Mouse (Mus musculus) heart, embryonic 16.5 days (tissue): ENCODE results near the gene Il10rb. TPM values are rescaled to one million over a fixed set of nuclear protein-coding genes. Genes with fewer than 3 reads are reported as not detected.

Source experiments
- ATAC-seq: fragments of 200-750 bp; cut with Nextera tagmentation; replicated peaks from 2 replicates; pipeline ENCODE4 v1.8.0; 2017; ENCODE audit warnings: moderate number of reproducible peaks; ENCODE audit not compliant: insufficient read depth, low FRiP score; ENCODE audit errors: extremely low read depth
- H3K27ac ChIP-seq: fragments of 300-500 bp; sonication (generic); 2 replicates; pipeline ENCODE4 v1.5.1; 2014; ENCODE audit warnings: mild to moderate bottlenecking, low read length, control low read depth, moderate library complexity
- H3K27me3 ChIP-seq: fragments of 300-500 bp; sonication (generic); 2 replicates; pipeline ENCODE4 v1.6.1; 2014; ENCODE audit warnings: low read length, mixed read lengths; ENCODE audit not compliant: control insufficient read depth, insufficient read depth
- H3K36me3 ChIP-seq: fragments of 300-500 bp; sonication (generic); 2 replicates; pipeline ENCODE4 v1.6.1; 2014; ENCODE audit not compliant: control insufficient read depth, insufficient read depth
- H3K4me1 ChIP-seq: fragments of 300-500 bp; sonication (generic); 2 replicates; pipeline ENCODE4 v1.6.1; 2014; ENCODE audit warnings: low read length, mixed read lengths; ENCODE audit not compliant: control insufficient read depth, insufficient read depth
- H3K4me2 ChIP-seq: fragments of 300-500 bp; sonication (generic); 2 replicates; pipeline ENCODE4 v1.6.1; 2014; ENCODE audit warnings: low read depth, mild to moderate bottlenecking, control low read depth, low read length
- H3K4me3 ChIP-seq: fragments of 300-500 bp; sonication (generic); 2 replicates; pipeline ENCODE4 v1.5.1; 2014; ENCODE audit warnings: mild to moderate bottlenecking, control low read depth, low read length
- H3K9ac ChIP-seq: fragments of 300-500 bp; sonication (generic); 2 replicates; pipeline ENCODE4 v1.6.1; 2014; ENCODE audit warnings: low read length, control low read depth
- H3K9me3 ChIP-seq: fragments of 300-500 bp; sonication (generic); replicated peaks from 2 replicates; pipeline ENCODE4 v1.6.1; 2016; ENCODE audit warnings: low read length; ENCODE audit not compliant: control insufficient read depth
- WGBS: fragments of 180-500 bp; shearing (Covaris S2); extraction: QIAGEN DNeasy Blood & Tissue Kit; methylation state at CpG from one replicate; pipeline ENCODE4 v1.1.7; 2014; 5-methylcytosine and 5-hydroxymethylcytosine counted together
- polyA plus RNA-seq: library from polyadenylated mRNA; unstranded; fragments of >200 nt; fragmentation: Nextera tagmentation; extraction: Ambion mirVana; gene quantifications from 2 replicates; pipeline ENCODE4 v1.2.1, GENCODE M21; 2015

Il10rb gene
- polyA plus RNA-seq, 1 experiment from 2014 or later: 71.3 TPM

GRCm38 (mm10) chr16:91390100-91390499, 15.9 kb upstream of the Il10rb start:
- Histone ChIP-seq H3K9ac (no peak overlapping the region), H3K4me2 (no peak overlapping the region), H3K27ac (no peak overlapping the region), H3K9me3 (0 out of 2 replicates have a peak, but pooled peaks cover 4% of the 10 kb centered on the region), H3K4me3 (no peak overlapping the region), H3K4me1 (peaks cover 6% of the 10 kb centered on the region), H3K27me3 (no peaks in the 10 kb centered on the region), H3K36me3 (peaks cover 45% of the 10 kb centered on the region)
- no peak for ATAC-seq
- 89% methylated on average over 4 of the region's 4 CpGs for WGBS

- 75% methylated on average over 5 of the region's 5 CpGs for WGBS
- no peaks in the 10 kb centered on the region for H3K27me3 ChIP-seq
- peaks cover 6% of the 10 kb centered on the region for H3K4me1 ChIP-seq
- no peak within 1 kb of the TSS for H3K9ac ChIP-seq
- peaks cover 48% of the 10 kb centered on the region for H3K36me3 ChIP-seq
- no peak within 1 kb of the TSS for H3K4me3 ChIP-seq
- H3K4me2 ChIP-seq: no peak within 1 kb of the TSS
- no peak for ATAC-seq
- H3K27ac ChIP-seq: no peak within 1 kb of the TSS
- 0 out of 2 replicates have a peak, but pooled peaks cover 4% of the 10 kb centered on the region for H3K9me3 ChIP-seq
Measured at GRCm38 (mm10) chr16:91391421-91391820, 14.5 kb upstream of the Il10rb start, which contains the start of gene Gm21970. Gm21970 (plus strand) TSS chr16:91391721.

GRCm38 (mm10) chr16:91394826-91395410, 11.0 kb upstream of the Il10rb start:
- H3K27ac ChIP-seq: peak overlapping the region; percentile 74
- no peak overlapping the region for H3K4me3 ChIP-seq
- peaks cover 6% of the 10 kb centered on the region for H3K4me1 ChIP-seq
- H3K27me3 ChIP-seq: no peaks in the 10 kb centered on the region
- 0 out of 2 replicates have a peak, but pooled peaks have one; percentile 37 for ATAC-seq
- H3K36me3 ChIP-seq: peaks cover 32% of the 10 kb centered on the region
- whole genome bisulfite sequencing: 38% methylated on average over 4 of the region's 4 CpGs
- H3K4me2 ChIP-seq: no peak overlapping the region
- no peak overlapping the region for H3K9ac ChIP-seq
- H3K9me3 ChIP-seq: 0 out of 2 replicates have a peak, but pooled peaks cover 2% of the 10 kb centered on the region

- WGBS: 82% methylated on average over 8 of the region's 8 CpGs
- Histone ChIP-seq H3K27ac (no peak overlapping the region), H3K4me3 (no peak overlapping the region), H3K36me3 (peaks cover 30% of the 10 kb centered on the region), H3K9ac (no peak overlapping the region), H3K4me1 (peaks cover 6% of the 10 kb centered on the region), H3K4me2 (no peak overlapping the region), H3K27me3 (no peaks in the 10 kb centered on the region), H3K9me3 (no peaks in the 10 kb centered on the region)
- ATAC-seq: no peak
Measured at GRCm38 (mm10) chr16:91395633-91396392, 10.2 kb upstream of the Il10rb start.

GRCm38 (mm10) chr16:91396844-91397537, 9.0 kb upstream of the Il10rb start:
- Histone ChIP-seq H3K4me2 (no peak overlapping the region), H3K9me3 (no peaks in the 10 kb centered on the region), H3K9ac (no peak overlapping the region), H3K36me3 (peaks cover 30% of the 10 kb centered on the region), H3K27ac (no peak overlapping the region), H3K4me1 (peaks cover 6% of the 10 kb centered on the region), H3K4me3 (no peak overlapping the region), H3K27me3 (no peaks in the 10 kb centered on the region)
- ATAC-seq: no peak
- 48% methylated on average over 10 of the region's 10 CpGs for WGBS

- H3K27ac ChIP-seq: no peak overlapping the region
- H3K4me1 ChIP-seq: peaks cover 6% of the 10 kb centered on the region
- H3K9me3 ChIP-seq: no peaks in the 10 kb centered on the region
- no peak for ATAC-seq
- no peak overlapping the region for H3K4me2 ChIP-seq
- no peak overlapping the region for H3K9ac ChIP-seq
- H3K27me3 ChIP-seq: no peaks in the 10 kb centered on the region
- 91% methylated on average over 12 of the region's 12 CpGs for WGBS
- peaks cover 22% of the 10 kb centered on the region; the same call in 1 of the 2 replicates for H3K36me3 ChIP-seq
- no peak overlapping the region for H3K4me3 ChIP-seq
Measured at GRCm38 (mm10) chr16:91398030-91398429, 7.9 kb upstream of the Il10rb start.

GRCm38 (mm10) chr16:91398944-91399343, 7.0 kb upstream of the Il10rb start:
- Histone ChIP-seq H3K4me2 (no peak overlapping the region), H3K4me3 (no peak overlapping the region), H3K36me3 (peaks cover 19% of the 10 kb centered on the region; the same call in 1 of the 2 replicates), H3K27ac (no peak overlapping the region), H3K4me1 (peaks cover 6% of the 10 kb centered on the region), H3K9me3 (no peaks in the 10 kb centered on the region), H3K27me3 (no peaks in the 10 kb centered on the region), H3K9ac (no peak overlapping the region)
- ATAC-seq: no peak
- WGBS: 93% methylated on average over 7 of the region's 7 CpGs

- Histone ChIP-seq H3K9me3 (no peaks in the 10 kb centered on the region), H3K36me3 (peaks cover 8% of the 10 kb centered on the region; the same call in 1 of the 2 replicates), H3K4me2 (no peak overlapping the region), H3K9ac (no peak overlapping the region), H3K27me3 (no peaks in the 10 kb centered on the region), H3K27ac (no peak overlapping the region), H3K4me1 (peaks cover 8% of the 10 kb centered on the region), H3K4me3 (no peak overlapping the region)
- ATAC-seq: no peak
- WGBS: 82% methylated on average over 6 of the region's 6 CpGs
Measured at GRCm38 (mm10) chr16:91401569-91402165, 4.3 kb upstream of the Il10rb start.
